Mouse (Mus musculus) layer of hippocampus, adult 18-20 months (tissue): ENCODE results near the gene Galnt4. TPM values are rescaled to one million over a fixed set of nuclear protein-coding genes. Genes with fewer than 3 reads are reported as not detected.

ENCODE experiments used
- DNase-seq, 2 experiments: peaks; one replicate each; pipeline ENCODE4 v3.0.0; 2022; ENCODE audit warnings: low spot score in 2 of 2
- total RNA-seq, 2 experiments: library from RNA; stranded (reverse); gene quantifications; 2 replicates each; pipeline ENCODE4 v1.2.3; 2021

Galnt4 gene
- total RNA-seq, 2 experiments from 2014 or later: 2.7 to 3.1 TPM

DNA sequence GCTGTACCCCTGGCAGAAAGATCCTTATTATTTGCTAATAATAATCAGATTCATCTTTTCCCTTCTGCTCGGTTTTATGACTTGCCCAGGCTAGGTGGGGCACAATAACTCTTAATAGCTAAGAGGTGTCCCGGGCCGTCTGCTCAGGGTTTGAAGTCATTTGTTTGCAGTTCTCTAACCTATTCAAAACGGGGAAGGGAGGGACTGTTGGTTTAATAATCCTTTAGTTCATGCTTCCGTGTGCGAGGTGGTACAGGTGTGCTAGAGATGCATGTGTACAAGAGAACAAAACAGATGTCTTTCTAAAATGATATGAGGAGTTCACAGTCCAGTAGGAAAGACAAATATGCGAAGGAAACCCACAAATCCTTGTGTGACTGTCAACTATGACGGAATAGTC, 6.3 kb downstream of the Galnt4 start:
- no peak for DNase-seq

DNA sequence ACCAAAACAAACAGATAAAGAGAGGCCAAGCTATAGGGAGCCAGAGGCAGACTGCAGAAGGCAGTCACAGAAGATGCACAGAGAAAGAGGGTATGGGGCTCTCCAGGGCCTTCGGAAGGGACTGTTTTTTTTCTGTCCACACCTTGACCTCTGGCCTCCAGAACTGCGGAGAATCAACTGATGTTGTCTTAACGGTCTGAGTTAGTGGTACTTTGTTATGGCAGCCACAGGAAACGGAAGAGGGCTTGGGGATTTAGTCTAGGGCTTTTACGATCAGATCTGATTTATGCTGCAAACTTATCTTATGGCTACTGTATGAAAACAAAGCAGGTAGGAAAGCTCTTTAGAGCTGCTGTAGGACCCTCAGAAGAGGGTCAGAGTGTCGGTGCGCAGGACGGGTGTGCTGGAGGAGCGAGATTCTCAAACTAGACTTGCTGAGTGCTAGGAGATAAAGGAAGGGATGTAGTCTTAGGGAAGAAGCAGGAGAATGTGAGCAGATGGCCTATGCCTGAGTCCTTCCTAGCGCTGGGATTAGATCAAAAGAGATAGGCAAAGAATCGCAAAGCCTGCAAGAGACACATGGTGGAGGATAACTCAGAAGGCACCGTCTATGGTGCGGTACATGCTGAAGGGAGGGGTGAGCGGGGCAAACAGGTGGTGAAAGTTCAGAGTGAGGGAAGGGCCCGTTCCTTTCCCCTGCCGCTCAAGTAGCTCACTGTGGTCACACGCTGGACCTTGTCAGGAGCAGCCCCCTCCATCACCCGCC, 7.7 kb downstream of the Galnt4 start:
- DNase-seq: no peak

- DNase-seq: no peak
Observed at GRCm38 (mm10) chr10:99116237-99116632, 8.3 kb downstream of the Galnt4 start.

- no peak for DNase-seq
Observed at GRCm38 (mm10) chr10:99116650-99117615, 9.0 kb downstream of the Galnt4 start.

DNA sequence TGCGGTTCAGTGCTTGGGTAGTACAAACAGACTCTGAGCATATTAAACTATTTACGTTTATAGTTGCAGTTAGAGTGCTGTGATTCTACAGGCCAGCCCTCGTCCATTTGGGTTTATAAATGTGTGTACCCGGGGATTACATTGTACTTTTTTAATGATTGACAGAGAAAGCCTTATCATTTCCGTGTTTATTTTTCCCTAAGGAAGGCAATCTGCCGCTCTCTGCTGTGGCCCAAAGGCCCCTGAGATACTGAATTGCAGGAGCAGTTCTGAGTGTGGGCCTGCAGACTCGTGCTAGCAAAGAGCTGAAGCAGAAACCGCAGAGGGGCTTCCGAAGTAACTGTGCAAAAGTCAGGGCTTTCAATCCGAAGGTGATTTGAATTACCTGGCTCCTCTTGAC, 9.9 kb downstream of the Galnt4 start:
- no peak for DNase-seq

- no peak for DNase-seq
Observed at GRCm38 (mm10) chr10:99118697-99119096, 10.7 kb downstream of the Galnt4 start.

- DNase-seq: no peak
Observed at GRCm38 (mm10) chr10:99119471-99119870, 11.5 kb downstream of the Galnt4 start.

GRCm38 (mm10) chr10:99126225-99126624, 18.3 kb downstream of the Galnt4 start, which contains the start of gene Phxr2:
Gene Phxr2, minus strand, starts transcription at chr10:99126325.
- no peak for DNase-seq

DNA sequence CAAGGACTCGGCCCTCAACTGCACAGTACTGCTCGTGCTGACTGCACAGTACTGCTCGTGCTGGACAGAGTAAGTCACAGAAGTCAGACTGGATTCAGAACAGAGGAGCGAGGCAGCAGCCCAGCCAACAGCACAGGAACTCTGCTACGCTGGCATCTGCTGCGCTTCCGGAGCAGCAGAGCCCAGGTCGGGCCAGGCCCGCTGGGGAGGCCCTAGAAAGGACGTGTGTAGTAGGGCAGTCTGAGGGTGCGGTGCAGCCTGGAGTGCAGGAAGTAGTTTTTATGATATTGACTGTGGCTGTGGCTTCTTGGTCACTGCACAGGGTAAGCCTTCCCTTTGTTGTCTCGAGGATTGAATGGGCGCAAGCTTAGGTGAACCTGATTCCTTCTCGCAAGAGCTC, 19.0 kb downstream of the Galnt4 start:
- DNase-seq: no peak

DNA sequence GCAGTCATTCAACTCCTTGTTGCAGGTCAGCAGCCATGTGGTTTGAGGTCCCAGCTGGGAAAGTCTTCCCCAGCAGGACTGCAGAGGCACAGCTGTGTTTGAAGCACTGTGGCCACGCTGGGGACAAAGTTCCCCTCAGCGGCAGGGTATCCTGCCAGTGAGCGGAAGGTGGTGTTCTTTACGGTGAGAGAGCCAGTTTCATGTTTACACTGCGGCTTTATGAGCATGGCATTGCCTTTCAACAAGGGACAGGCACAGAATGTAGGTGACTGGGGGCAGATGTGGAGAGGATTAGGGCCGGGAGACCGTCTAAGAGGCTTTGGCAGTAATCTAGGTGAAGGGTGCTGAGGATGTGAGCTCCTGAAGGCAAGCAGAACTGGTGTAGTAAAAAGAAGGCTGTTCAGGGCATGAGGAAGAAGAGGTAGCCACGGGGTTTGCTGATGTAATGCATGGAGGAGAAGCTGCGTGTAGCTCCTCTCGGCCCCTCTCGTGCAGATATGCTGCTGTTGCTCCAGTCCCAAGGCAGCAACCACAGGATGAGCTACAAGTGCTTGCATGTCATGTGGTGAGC, 19.8 kb downstream of the Galnt4 start:
- no peak for DNase-seq

GRCm38 (mm10) chr10:99130611-99131010, 22.7 kb downstream of the Galnt4 start:
- DNase-seq: no peak

- DNase-seq: no peak
Observed at GRCm38 (mm10) chr10:99131298-99131697, 23.3 kb downstream of the Galnt4 start.

- DNase-seq: peak in 1 of 2 experiments; percentile 54
Observed at GRCm38 (mm10) chr10:99132189-99132588, 24.2 kb downstream of the Galnt4 start.

- no peak for DNase-seq
Observed at GRCm38 (mm10) chr10:99132595-99133272, 24.8 kb downstream of the Galnt4 start.

- no peak for DNase-seq
Observed at GRCm38 (mm10) chr10:99133321-99133875, 25.4 kb downstream of the Galnt4 start.

GRCm38 (mm10) chr10:99136337-99136736, 28.4 kb downstream of the Galnt4 start:
- no peak for DNase-seq

DNA sequence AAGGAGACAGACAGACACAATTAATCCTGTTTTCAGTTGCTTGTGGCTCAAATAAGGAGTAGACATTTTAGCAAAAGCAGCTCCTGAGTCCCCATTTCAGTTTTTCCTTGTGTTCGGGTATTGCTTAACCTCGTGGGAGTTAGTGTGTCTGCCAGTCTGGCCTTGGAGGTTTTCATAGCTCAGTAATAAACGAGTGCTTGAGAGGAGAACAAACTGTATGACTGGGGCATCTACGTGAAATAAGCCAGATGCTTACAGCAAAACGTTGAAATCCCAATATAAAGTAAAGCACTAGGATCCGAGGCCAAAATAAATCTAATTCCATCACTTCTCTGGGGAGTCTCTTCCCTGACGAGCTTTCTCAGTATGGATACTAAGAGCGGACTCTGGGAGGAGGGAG, 37.7 kb downstream of the Galnt4 start:
- no peak for DNase-seq

DNA sequence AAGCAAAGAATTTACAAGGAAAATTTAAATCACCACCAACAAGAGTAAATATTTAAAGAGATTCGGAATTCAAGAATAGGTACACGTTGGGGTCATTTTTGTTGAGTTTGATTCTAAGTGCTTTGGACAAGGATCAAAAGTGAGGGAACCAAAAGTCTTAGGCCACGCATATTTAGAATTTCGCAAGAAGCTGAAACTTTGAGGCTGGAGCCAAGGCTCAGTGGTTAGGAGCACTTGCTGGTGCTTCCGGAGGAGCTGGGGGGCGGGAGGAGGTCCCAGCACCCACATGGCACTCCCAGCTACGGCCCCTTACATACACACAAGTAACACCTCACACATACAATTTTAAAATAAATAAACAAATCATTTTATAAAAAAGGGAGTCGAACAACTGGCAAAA, 38.6 kb downstream of the Galnt4 start:
- DNase-seq: no peak

- DNase-seq: no peak
Observed at GRCm38 (mm10) chr10:99150016-99150415, 42.1 kb downstream of the Galnt4 start.

DNA sequence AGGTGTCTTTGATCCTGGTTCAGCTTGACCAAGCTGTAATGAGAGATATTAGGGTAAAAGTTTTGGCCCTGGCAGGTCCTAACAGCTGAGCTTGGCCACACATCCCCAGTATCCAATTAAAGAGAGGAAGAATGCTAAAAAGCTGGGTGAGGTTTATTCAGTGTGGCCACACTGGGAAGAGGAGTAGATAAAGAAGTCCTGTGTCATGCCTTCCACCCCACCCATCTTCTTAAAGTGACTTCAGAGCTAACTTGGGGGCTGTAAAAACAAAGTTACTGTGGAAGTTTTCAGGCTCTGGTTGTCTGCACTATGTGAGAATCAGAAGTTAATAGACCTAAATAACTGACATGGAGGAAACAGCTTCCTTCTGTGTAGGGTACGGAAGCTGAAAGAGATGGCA, 43.6 kb downstream of the Galnt4 start:
- DNase-seq: no peak

DNA sequence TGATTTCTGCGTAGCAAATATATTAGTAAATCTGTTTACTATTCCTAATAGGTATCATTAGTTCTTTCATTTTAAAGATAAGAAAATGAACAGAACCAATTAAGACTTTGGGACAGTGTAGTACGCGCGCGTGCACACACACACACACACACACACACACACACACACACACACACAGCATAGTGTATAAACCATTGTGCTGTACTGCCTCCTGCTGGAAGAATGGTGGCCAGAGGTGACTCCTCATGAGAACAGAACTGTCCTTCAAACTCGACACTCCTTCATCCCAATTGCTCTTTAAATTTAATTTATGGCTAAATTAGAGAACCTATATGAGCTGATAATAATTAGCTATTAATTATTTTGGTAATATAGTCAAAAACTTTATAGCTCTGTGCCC, 44.1 kb downstream of the Galnt4 start:
- DNase-seq: no peak
